Mouse (Mus musculus): ENCODE measurements at regions not wholly inside any gene's neighbourhood (a gene's known extent, or its start where the extent isn't known, plus 50 kb on each side); places are given as distances from the start of the nearest gene placed in this dataset.

GRCm38 (mm10) chr8:39950178-39950896 is 724.5 kb upstream of the Adam24 start:
- TF ChIP-seq POLR2A (IDR thresholded peaks at IDR 0.05; ENCODE audit: low read depth, low read length) (no peak), EP300 (IDR thresholded peaks at IDR 0.05; ENCODE audit: low read length) (no peak), NRF1 (IDR thresholded peaks at IDR 0.05; ENCODE audit: low read depth, low read length) (no peak), CTCF (conservative IDR thresholded peaks at IDR 0.05 in 1 of 2, IDR thresholded peaks at IDR 0.05 in 1 of 2; ENCODE audit: low read depth in 2 of 2, low read length in 2 of 2) (no peak), PAX5 (IDR thresholded peaks at IDR 0.05; ENCODE audit: low read length) (no peak), MAZ (IDR thresholded peaks at IDR 0.05; ENCODE audit: low read depth, low read length) (no peak), POLR2AphosphoS2 (IDR thresholded peaks at IDR 0.05; ENCODE audit: low read depth, low read length) (no peak)

Data from CH12.LX (cell line).